Mouse (Mus musculus): ENCODE results near the gene Flywch2.

Flywch2 gene

GRCm38 (mm10) chr17:23785561-23786471 is at the start of gene Flywch2:
Gene Flywch2 (minus strand): TSS chr17:23786081.
- peak; percentile 59 to 74 for DNase-seq

DNA sequence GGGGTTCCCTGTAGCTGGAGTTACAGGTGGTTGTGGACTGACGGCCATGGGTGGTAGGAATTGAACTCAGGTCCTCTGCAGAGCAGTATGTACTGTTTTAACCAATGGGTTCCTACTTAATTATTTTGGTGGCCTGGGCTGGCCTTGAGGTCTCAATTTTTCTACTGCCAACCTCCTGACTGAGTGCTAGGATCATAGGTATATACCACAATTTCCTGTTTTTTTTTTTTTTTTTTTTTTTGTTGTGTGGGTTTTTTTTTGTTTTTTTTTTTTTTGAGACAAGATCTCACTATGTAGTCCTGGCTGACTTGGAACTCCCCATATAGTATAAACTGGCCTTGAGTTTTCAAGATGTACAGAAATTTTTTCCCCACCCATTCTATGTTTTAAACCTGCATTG is 45.3 kb upstream of the Flywch2 start:
- DNase-seq, result no peak

DNA sequence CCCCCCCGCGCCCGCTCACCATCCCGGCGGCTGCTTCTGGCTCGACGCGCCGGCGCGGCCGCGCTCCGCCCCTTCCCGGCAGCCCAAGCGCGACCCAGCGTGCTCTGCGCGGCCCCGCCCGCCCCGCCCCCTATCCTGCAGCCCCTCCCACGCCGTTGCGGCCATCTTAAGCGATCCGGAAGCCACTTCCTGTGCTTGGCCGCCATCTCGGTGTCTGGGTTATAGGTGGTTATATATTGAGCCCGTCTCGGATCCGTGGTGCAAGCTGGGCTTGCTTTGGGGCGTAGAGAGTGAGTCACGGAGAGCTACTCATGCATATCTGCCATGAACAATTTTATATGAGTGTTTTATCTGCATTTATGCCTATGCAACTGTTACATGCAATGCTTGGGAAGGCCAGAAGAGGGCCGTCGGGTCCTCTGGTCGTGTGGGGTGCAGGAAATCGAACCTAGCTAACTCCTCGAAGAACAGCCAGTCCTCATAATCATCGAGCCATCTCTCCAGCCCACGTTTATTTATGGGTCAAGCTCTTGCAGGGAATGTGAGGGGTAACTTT is 43.3 kb upstream of the Flywch2 start, which contains the start of gene Elob:
TSS of gene Elob (minus strand) at position 73 of the 556 bp plus-strand sequence.
- DNase-seq, result peak; percentile 82 to 87

DNA sequence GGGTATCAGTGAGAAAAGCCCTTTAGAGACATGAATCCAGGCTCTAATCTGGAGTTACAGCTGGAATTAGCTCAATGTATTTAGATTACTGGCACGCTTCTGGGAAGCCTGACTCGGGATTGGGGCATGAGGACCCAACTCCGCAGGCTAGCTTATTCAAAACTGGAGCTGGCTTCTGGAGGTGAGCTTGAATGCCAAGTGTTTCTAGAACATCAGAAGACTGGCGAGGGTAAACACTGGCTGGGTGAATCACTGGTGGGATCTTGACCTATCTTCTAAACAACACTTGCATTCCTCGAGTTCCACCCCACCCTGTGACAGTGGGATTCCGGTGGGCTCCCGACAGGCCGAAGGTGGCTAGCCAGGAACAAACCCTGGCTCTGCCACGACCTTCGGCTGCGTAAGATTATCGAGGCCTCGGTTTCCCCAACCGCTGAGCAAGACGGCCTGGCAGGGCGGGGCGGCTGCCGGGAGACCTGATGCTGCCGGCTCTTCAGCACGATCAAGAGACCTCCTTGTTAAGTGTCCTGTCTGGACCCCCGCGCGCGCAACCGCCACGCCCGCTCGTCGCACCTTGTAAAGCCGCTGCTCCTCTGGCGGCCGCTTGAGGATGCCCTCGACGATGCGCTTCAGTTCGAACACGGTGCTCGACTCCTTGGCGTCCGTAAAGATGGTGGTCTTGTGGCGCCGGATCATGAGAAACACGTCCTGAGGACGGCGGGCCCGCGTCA is 42.6 kb upstream of the Flywch2 start:
- peak; percentile 71 to 77 for DNase-seq

GRCm38 (mm10) chr17:23825591-23825990 is 39.7 kb upstream of the Flywch2 start:
- no peak for DNase-seq

GRCm38 (mm10) chr17:23823614-23824013 is 37.7 kb upstream of the Flywch2 start:
- DNase-seq, result no peak

- DNase-seq, result no peak
These were observed 37.1 kb upstream of the Flywch2 start for GRCm38 (mm10) chr17:23823018-23823417.

GRCm38 (mm10) chr17:23822094-23822493 is 36.2 kb upstream of the Flywch2 start:
- peak in 1 of 2 experiments; percentile 19 for DNase-seq

DNA sequence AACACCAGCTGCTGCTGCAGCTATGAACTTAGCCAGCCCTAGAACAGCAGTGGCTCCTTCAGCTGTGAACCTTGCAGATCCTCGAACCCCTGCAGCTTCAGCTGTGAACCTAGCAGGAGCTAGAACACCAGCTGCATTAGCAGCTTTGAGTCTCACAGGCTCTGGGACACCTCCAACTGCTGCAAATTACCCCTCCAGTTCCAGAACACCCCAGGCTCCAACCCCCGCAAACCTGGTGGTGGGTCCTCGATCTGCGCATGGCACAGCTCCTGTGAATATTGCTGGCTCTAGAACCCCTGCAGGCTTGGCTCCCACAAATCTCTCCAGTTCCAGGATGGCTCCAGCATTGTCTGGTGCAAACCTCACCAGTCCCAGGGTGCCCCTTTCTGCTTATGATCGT is 34.9 kb upstream of the Flywch2 start:
- DNase-seq, result no peak

DNA sequence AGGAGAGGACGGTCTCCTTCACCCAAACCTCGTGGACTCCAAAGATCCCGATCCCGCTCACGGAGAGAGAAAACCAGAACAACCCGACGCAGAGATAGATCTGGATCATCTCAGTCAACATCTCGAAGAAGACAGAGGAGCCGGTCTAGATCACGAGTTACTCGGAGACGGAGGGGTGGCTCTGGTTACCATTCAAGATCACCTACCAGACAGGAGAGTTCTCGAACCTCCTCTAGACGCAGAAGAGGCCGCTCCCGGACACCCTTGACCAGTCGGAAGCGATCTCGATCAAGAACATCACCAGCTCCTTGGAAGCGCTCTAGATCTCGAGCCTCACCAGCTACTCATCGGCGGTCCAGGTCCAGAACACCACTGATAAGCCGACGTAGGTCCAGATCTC is 33.4 kb upstream of the Flywch2 start:
- DNase-seq, result no peak

DNA sequence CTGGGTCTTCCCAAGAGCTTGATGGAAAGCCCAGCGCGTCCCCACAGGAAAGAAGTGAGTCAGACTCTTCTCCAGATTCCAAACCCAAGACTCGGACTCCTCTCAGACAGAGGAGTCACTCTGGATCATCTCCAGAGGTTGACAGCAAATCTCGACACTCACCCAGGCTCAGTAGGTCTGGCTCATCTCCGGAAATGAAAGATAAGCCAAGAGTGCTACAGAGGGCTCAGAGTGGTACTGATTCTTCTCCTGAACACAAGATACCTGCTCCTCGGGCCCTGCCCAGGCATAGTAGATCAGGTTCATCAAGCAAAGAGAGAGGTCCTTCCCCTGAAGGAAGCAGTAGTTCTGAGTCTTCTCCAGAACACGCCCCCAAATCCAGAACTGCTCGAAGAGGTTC is 32.7 kb upstream of the Flywch2 start:
- DNase-seq, result no peak

- DNase-seq, result no peak
These were observed 29.8 kb upstream of the Flywch2 start for GRCm38 (mm10) chr17:23815641-23816040.

DNA sequence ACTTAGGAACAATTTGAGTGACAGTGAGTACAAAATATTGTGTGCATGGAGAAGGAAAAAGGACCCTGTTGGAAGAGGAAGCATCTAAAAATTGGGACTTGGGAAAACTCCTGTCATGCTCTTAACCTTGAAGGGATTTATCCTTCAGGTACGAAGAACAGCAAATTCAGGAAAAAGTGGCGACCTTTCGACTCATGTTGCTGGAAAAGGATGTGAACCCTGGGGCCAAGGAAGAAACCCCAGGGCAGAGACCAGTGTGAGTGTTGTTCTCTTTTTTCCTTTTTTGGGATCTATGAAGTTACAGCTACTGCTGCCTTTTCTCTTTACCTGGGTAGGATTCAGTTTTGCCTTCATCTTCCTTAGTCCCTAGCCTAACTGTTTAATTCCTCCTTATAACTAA is 22.0 kb upstream of the Flywch2 start:
- no peak for DNase-seq

DNA sequence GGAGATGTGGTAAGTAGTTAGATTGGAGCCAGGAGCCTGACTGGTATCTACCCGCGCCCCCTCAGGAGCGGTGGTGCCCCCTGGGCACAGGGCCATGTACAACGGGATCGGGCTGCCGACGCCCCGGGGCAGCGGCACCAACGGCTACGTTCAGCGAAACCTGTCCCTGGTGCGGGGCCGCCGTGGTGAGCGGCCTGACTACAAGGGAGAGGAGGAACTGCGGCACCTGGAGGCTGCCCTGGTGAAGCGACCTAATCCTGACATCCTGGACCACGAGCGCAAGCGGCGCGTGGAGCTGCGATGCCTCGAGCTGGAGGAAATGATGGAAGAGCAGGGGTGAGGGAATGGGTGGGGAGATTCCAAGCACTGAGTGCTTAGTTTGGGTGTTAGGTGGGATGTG is 21.0 kb upstream of the Flywch2 start:
- DNase-seq, result peak in 1 of 2 experiments; percentile 42

DNA sequence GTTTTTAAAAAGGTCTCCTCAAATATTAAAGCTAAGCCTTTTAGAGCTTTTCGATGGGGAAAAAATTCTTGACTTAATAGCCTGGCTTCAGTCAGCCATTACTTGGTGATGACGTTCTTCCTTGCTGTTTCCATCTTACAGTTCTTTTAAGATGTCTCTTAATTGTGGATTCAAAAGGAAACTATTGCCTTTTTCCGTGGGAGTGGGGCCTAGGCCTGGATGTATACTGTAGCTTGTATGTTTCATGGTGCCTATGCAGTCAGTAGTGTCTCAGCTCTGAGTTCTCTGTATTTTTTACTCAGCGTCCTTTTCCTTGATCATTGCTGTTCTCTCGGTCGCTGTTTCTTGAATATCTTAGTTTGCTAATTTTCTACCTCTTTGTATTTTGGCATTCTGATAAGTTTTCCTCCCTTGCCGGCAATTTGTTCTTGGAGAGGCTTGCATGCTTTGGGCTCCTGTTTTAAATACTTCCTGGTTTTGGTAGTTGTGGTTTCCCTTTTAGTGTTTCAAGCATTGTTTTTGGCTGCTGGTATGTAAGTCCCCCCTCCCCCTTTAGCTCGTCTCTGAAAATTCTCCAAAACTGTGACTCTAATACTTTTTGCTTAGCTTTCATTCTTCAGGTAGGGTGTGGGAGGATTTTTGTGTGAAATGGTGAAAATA is 18.7 kb upstream of the Flywch2 start:
- DNase-seq, result no peak

DNA sequence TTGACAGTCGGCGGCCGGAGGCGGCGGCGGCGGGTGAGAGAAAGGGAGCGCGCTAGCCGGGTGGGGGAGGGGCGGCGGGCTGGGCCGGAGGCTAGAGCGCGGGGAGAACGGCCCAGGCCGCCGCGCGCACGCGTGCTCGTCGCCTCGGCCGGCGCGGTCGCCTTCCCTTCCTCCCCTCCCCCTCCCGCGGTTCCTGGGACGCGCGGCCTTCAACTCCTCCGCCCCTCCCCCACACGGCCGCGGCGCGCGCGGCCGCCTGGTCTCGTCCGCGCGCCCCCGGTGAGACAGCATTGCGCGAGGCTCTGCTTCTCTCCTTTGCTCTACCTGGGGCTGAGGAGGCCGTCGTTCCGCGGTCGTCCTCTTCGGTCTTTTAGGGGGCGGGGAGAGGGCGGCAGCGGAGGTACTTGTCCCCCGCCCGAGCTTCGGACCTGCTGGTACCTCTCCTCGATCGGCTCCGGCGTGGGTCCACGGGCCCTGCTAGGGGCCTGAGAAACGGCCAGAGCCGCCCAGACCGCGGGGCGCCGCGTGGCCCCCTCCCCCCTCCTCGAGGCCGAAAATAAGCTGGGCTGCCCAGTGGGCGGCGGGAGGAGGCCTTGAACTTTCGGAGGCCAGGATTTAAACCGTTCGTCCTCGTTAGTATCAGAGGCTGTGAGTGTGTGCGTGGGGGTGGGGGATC is 17.6 kb upstream of the Flywch2 start:
- peak; percentile 75 to 81 for DNase-seq

GRCm38 (mm10) chr17:23802746-23803365 is 17.0 kb upstream of the Flywch2 start:
- DNase-seq, result peak; percentile 95 to 98

DNA sequence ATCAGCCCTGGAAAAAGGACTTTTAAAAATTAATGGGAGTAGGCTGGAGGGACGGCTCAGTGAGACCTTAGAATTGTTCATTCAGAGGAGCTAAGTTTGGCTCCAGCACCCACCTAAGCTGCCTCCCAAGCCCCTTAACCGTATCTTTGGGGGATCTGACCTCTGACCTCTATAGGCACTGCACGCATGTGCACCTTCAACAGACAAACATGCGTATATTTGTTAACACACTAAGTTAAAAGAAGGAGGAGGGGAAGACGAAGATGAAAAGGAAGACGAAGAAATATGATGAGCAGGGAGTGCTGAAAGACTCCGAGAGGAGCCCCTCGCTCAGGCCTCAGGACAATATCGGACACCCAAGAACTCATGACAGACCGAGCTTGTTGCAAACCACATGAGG is 15.7 kb upstream of the Flywch2 start:
- DNase-seq, result no peak

DNA sequence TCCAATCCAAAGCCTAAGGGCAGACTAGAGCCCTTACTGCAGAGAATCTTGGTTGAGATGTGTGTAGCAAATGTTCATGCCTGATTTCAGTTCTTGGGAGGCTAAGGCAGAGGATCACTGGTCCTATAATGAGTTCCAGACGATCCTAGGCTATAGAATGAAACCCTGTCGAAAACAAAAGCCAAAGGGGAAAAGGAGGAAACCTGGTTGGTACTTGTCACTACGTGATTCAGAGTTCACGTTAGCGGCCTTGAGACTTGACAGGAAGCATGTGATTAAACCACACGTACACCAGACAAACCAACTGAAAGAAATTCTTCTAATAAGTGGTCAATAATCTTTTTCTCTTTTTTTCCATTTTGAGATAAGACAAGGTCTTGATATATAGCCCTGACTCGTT is 11.4 kb upstream of the Flywch2 start:
- DNase-seq, result no peak

- DNase-seq, result no peak
These were observed 9.4 kb upstream of the Flywch2 start for GRCm38 (mm10) chr17:23795323-23795722.

DNA sequence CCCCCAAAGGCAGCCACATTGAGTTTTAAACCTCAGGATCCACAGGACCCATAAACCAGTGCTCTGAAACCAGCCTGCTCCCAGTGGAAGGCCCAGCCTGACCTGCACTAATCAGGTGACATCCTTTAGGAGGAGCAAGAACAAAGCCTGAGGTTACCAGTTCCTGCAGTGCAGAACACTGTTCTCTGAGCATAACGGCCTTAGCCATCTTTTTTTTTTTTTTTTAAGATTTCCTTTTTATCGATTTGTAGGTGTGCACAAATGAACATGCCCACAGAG is 5.1 kb upstream of the Flywch2 start:
- DNase-seq, result peak; percentile 21 to 26
